Mouse (Mus musculus) lung, adult 2 months (tissue): ENCODE results near the gene Isg15.

ENCODE experiments used
- CTCF ChIP-seq: fragments of 200-500 bp; IDR thresholded peaks from 2 replicates; pipeline ENCODE4 v1.5.1; 2011; ENCODE audit warnings: mild to moderate bottlenecking, low read length, control low read depth; ENCODE audit not compliant: insufficient read depth
- POLR2A ChIP-seq: fragments of 200-500 bp; IDR thresholded peaks from 2 replicates; pipeline ENCODE4 v1.6.1; 2011; ENCODE audit warnings: low read depth, mild to moderate bottlenecking, control low read depth, low read length, borderline replicate concordance; ENCODE audit errors: extremely low read depth

GRCm38 (mm10) chr4:156202462-156202893 is 1.9 kb upstream of the Isg15 start:
- TF ChIP-seq POLR2A = no peak
- TF ChIP-seq CTCF = no peak
